8 mouse cellular contexts compared by ENCODE assay signal in the genomic region with DNA sequence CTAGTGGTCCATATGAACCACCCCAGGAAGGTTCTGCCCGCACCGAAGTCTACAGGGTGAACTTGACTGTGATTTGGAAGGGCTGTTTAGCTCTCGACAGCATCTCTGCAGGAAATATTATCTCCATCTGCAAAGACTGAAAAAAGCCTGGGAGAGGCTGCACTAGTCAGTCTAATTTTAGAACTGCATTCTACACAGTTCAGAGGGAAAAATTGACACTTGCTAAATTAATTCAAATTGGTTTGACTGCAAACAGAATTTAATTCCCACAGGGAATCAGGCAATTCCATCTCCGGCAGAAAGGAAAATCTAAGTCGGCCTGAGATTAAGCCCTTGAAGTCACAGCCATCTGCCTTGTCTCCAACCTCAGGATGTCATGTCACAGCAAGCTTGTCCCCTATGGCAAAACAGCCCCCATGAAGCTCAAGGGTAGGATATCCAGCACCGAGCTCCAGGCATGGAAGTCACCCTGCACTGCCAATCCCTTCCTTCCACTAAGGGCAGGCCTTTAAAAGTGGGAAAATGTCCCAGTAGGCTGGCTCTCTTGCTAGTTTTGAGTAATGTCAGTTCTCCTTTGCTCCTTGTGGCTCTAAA.
A peak's percentile ranks its signal among the peaks of the same experiment; 100 is the strongest.
DNase-seq lines count a peak whose midpoint lies in the region; TF ChIP-seq lines count a peak whose summit lies in the region.
"Had no signal": no experiment of that assay in that cellular context is flagged by ENCODE, and none has a peak within 500 bp of the region (broad histone marks: within the 10 kb centered on the region; RNA-seq: fewer than 3 reads in every experiment).

No protein-coding gene starts in this region.

- intact Hi-C loops in heart, postnatal 36 days (cut with DNase I) = loop anchor here (5.0 kb wide), 1 partner anchor 62 kb away; no protein-coding TSS in a partner anchor

- peak overlapping the region; percentile 91 for H3K27ac ChIP-seq in layer of hippocampus, adult 2 months

- TF ChIP-seq CTCF in layer of hippocampus, adult 2 months (conservative IDR thresholded peaks at IDR 0.05) = peak; percentile 32; the same call in 1 of the 2 replicates

- H3K4me3 ChIP-seq in layer of hippocampus, adult 2 months = no peak overlapping the region

- DNase-seq in heart, adult 9 months (ENCODE audit: low spot score in 2 of 2) = peak; percentile 6 to 15
- DNase-seq in heart, postnatal 36 days = no peak
- DNase-seq in adipocyte (ENCODE audit: low spot score) = peak; percentile 31
- DNase-seq in cerebellum, adult 9-11 months = peak; percentile 6
- peak in 1 of 2 experiments; percentile 37 for DNase-seq in layer of hippocampus, adult 2 months (ENCODE audit: low spot score in 2 of 2)
- DNase-seq in thymus, adult 18-20 months = no peak
- DNase-seq in retina, postnatal 1 day = no peak
- DNase-seq: gastrocnemius, postnatal 10 days had no signal

Comparison
In these comparisons a context has a peak if more than half of its experiments do, and no peak if none do; other contexts are left out.
1. DNase-seq: peak in heart, adult 9 months (2 of 2), adipocyte (single experiment) and cerebellum, adult 9-11 months (single experiment); none in heart, postnatal 36 days (0 of 2), thymus, adult 18-20 months (0 of 2) and retina, postnatal 1 day (single experiment).